Mouse (Mus musculus) embryonic facial prominence, embryonic 13.5 days (tissue): ENCODE data around the gene Sprr1b. TPM values are rescaled to one million over a fixed set of nuclear protein-coding genes. Genes with fewer than 3 reads are reported as not detected.
"Not testable (repeated sequence)": the region's sequence is repeated elsewhere in the genome, so short reads cannot be mapped to it uniquely, and the experiment has no call there.

Source experiments
- ATAC-seq: fragments of 200-750 bp; cut with Nextera tagmentation; 2 replicates; pipeline ENCODE4 v1.8.0; 2017; ENCODE audit warnings: low read depth; ENCODE audit not compliant: insufficient number of reproducible peaks, insufficient read depth, low FRiP score, low TSS enrichment
- H3K27ac ChIP-seq: fragments of 300-500 bp; sonication (generic); 2 replicates; pipeline ENCODE4 v1.5.1; 2015; ENCODE audit warnings: moderate library complexity, mild to moderate bottlenecking, inconsistent platforms
- H3K27me3 ChIP-seq: fragments of 300-500 bp; sonication (generic); 2 replicates; pipeline ENCODE4 v1.6.1; 2015; ENCODE audit warnings: mild to moderate bottlenecking, inconsistent platforms
- H3K36me3 ChIP-seq: fragments of 300-500 bp; sonication (generic); 2 replicates; pipeline ENCODE4 v1.6.1; 2015; ENCODE audit warnings: mild to moderate bottlenecking, inconsistent platforms
- H3K4me1 ChIP-seq: fragments of 300-500 bp; sonication (generic); 2 replicates; pipeline ENCODE4 v1.6.1; 2015; ENCODE audit warnings: inconsistent platforms
- H3K4me2 ChIP-seq: fragments of 300-500 bp; sonication (generic); 2 replicates; pipeline ENCODE4 v1.6.1; 2015; ENCODE audit warnings: moderate library complexity, mild to moderate bottlenecking, inconsistent platforms
- H3K4me3 ChIP-seq: fragments of 300-500 bp; sonication (generic); 2 replicates; pipeline ENCODE4 v1.5.1; 2015; ENCODE audit warnings: mild to moderate bottlenecking, inconsistent platforms
- H3K9ac ChIP-seq: fragments of 300-500 bp; sonication (generic); 2 replicates; pipeline ENCODE4 v1.6.1; 2015; ENCODE audit warnings: mild to moderate bottlenecking, inconsistent platforms
- H3K9me3 ChIP-seq: fragments of 300-500 bp; sonication (generic); 2 replicates; pipeline ENCODE4 v1.6.1; 2016; ENCODE audit warnings: inconsistent platforms
- WGBS: fragments of 180-500 bp; shearing (Covaris S2); methylation state at CpG from one replicate; pipeline ENCODE4 v1.1.7; 2015; ENCODE audit warnings: mixed read lengths; 5-methylcytosine and 5-hydroxymethylcytosine counted together
- polyA plus RNA-seq: library from polyadenylated mRNA; unstranded; fragments of >200 nt; fragmentation: Nextera tagmentation; extraction: Ambion mirVana; gene quantifications from 2 replicates; pipeline ENCODE4 v1.2.1, GENCODE M21; 2015

Gene Sprr1b
- polyA plus RNA-seq, result 1.0 TPM in 1 of 2 replicates, not detected in the other

DNA sequence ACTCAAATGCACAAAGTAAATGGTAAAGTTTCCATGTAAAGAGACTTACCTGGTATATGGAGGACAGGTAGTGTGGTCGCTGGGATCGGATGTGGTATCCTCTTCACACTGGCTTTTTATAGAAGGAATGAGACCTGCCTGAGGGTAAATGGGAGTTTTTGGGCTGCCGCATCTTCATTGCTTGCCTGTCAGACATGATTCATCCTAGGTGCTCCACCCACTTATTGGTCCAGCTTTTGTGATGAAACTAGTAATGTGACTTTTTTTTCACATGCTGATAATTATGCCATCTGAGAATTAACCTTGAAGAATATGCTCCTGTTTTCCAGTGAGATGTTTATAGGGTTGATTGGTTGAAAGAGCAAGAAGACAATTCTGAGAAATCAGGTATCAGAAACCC lies at the start of gene Sprr1b:
Gene Sprr1b, minus strand, starts transcription at position 101 of the 400 bp plus-strand sequence.
- Histone ChIP-seq H3K9ac (no peak within 1 kb of the TSS), H3K4me2 (no peak within 1 kb of the TSS), H3K27me3 (no peaks in the 10 kb centered on the region), H3K4me3 (no peak within 1 kb of the TSS), H3K9me3 (no peaks in the 10 kb centered on the region), H3K36me3 (no peaks in the 10 kb centered on the region), H3K27ac (no peak within 1 kb of the TSS), H3K4me1 (no peaks in the 10 kb centered on the region)
- WGBS, result 88% methylated on average over 3 of the region's 3 CpGs
- ATAC-seq, result no peak

DNA sequence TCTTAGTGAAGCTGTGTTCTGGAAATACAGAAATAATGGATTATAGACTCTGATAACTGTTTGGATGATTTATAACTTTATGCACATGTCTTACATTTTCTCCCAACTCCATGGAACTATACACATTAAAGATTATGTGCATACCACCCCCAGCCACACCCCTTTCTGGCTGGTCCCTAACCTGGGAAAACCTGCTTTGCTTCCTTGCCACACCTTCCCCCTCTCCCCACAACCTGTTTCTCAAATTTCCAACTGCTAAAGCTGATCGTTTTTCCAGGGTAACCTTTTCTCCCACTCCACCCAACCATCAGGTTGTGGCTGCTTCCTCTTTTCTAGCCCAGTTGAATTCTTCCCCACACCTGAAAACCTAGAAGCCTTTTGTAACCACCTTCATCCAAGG lies 47.7 kb upstream of the Sprr1b start:
- Histone ChIP-seq H3K4me3 (no peak overlapping the region), H3K27ac (no peak overlapping the region), H3K9me3 (no peaks in the 10 kb centered on the region), H3K27me3 (no peaks in the 10 kb centered on the region), H3K4me1 (no peaks in the 10 kb centered on the region), H3K36me3 (no peaks in the 10 kb centered on the region), H3K9ac (no peak overlapping the region), H3K4me2 (no peak overlapping the region)
- WGBS, result 26% methylated on average over 1 of the region's 1 CpGs
- no peak for ATAC-seq

DNA sequence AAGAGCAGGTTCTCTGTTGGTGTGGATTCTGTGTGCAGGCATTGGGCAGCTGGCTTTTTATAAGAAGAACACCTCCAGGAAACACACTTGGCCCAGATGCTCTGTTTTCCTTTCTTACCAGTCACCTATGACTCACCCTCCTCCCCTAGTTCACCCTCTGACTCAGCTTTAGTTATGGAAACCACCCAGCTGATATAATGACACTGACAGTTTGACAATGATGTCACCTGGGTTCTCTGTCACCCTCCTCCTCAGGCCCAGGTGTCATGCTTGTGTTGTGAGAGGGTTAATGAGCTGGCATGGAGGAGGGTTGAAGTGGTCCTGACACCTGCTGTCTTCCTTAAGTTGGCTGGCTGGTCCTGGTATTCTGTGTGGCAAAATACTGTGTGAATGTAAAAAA lies 47.3 kb upstream of the Sprr1b start, which contains the start of gene Sprr1a:
Gene Sprr1a, minus strand, starts transcription at position 33 of the 400 bp plus-strand sequence.
- Histone ChIP-seq H3K4me2 (no peak within 1 kb of the TSS), H3K27ac (0 out of 2 replicates have a peak within 1 kb of the TSS, but pooled peaks have one; percentile 2), H3K27me3 (no peaks in the 10 kb centered on the region), H3K4me1 (no peaks in the 10 kb centered on the region), H3K9me3 (no peaks in the 10 kb centered on the region), H3K4me3 (no peak within 1 kb of the TSS), H3K9ac (no peak within 1 kb of the TSS), H3K36me3 (no peaks in the 10 kb centered on the region)
- ATAC-seq, result no peak

DNA sequence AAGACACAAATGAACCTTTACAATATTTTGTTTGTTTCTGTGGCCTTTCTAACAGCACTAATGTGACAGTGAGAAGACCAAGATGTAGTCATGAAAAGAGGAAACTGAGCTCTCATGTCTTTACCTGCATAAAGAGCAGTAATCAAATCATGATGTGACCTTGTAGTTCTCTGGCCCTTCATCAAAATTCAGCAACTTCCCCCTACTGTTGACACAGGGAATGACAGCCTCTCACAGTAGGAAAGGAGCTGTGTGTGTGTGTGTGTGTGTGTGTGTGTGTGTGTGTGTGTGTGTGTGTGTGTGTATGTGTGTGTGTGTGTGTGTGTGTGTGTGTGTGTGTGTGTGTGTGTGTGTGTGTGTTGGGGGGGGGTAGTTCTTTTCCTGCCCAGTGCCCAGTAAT lies 42.7 kb upstream of the Sprr1b start:
- not testable (repeated sequence) for H3K27ac ChIP-seq, H3K36me3 ChIP-seq, H3K4me2 ChIP-seq, H3K9ac ChIP-seq, H3K4me3 ChIP-seq, H3K27me3 ChIP-seq, ATAC-seq, H3K9me3 ChIP-seq, H3K4me1 ChIP-seq

DNA sequence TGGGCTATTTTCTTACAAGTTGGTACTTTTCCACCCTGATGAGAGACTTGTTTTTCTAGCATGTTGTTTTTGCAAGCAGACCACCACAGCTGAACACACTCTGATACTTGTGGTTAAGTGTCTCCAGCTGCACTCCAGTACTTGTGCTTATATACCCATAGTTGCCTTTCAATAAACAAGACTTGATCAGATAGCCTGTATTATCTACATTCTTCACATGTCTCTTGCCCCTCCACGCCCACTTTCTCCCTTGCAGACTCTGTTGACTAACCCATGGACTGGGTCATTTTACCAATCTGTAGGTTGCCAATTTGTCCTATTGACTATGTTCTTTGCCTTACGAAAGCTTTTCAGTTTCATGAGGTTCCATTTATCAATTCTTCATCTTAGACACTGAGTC lies 31.5 kb upstream of the Sprr1b start:
- H3K4me3 ChIP-seq, result no peak overlapping the region
- WGBS, result 81% methylated on average over 2 of the region's 2 CpGs

DNA sequence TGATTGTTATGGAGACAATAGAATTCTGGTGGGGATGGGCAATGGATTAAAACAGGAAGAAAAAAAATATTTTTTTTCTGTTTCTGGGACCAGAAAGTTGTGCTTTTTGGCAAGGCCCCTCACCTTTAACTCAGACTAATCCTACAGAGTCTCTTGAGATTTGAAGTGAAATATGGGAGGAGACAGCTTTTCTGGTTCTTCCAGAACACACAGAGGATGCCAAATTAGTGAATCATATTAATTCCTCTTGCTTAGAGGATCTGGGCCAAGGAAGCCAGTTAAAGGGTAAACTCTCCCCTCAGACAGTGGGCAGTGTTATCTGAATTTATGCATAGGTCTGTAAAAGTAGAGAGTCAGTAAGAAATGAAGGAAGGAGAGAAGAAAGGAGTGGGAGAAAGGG lies 28.8 kb upstream of the Sprr1b start:
- Histone ChIP-seq H3K36me3 (no peaks in the 10 kb centered on the region), H3K9ac (no peak overlapping the region)

More for the DNA sequence above, 31.5 kb upstream of the Sprr1b start:
- H3K36me3 ChIP-seq, result no peaks in the 10 kb centered on the region
- no peak overlapping the region for H3K27ac ChIP-seq
- ATAC-seq, result no peak
- no peak overlapping the region for H3K4me2 ChIP-seq
- H3K4me1 ChIP-seq, result no peaks in the 10 kb centered on the region
- no peaks in the 10 kb centered on the region for H3K27me3 ChIP-seq
- H3K9me3 ChIP-seq, result no peaks in the 10 kb centered on the region
- no peak overlapping the region for H3K9ac ChIP-seq

DNA sequence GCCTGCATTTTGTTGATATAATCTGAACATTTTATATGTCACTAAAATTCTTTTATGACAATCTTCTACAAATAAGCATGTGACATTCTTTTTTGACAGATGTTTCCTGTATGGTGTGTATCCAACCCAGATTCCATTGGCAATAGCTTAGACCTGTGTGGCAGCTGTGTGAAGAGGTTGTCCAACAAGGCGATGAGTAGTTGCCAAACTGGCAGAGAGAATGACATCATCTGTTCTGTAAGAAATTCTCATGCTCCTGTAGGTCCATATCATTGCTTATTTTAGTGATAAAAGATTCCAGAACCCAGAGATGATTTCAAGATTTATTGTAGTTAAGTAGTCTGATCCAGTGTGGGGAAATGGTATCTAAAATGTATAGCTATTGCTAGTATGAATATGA lies 28.0 kb upstream of the Sprr1b start:
- 78% methylated on average over 1 of the region's 1 CpGs for WGBS
- Histone ChIP-seq H3K4me3 (no peak overlapping the region), H3K4me2 (no peak overlapping the region), H3K36me3 (no peaks in the 10 kb centered on the region), H3K9ac (no peak overlapping the region), H3K27ac (no peak overlapping the region), H3K9me3 (no peaks in the 10 kb centered on the region), H3K4me1 (no peaks in the 10 kb centered on the region), H3K27me3 (no peaks in the 10 kb centered on the region)
- ATAC-seq, result no peak

More for the DNA sequence above, 28.8 kb upstream of the Sprr1b start:
- no peak overlapping the region for H3K27ac ChIP-seq
- no peak for ATAC-seq
- H3K4me2 ChIP-seq, result no peak overlapping the region
- no peaks in the 10 kb centered on the region for H3K27me3 ChIP-seq
- no peaks in the 10 kb centered on the region for H3K9me3 ChIP-seq
- H3K4me1 ChIP-seq, result no peaks in the 10 kb centered on the region
- no peak overlapping the region for H3K4me3 ChIP-seq

DNA sequence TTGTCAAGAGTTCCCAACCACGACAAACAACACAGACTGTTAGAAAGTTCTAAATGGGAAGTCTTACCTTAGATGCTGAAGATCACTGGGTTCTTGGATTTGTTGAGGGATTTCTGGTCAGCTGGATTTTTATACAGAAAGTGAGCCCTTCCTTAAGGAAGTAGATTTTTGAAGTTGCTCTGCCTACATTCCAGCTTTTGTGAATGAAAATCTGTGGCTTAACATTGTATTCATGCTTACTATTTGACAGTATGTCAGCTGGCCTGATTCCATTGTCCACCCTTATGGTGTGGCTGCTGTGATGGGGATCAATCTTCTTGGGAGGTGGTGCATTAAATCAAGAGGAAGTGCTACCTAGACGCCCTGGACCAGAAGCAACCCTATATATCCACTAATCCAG lies 20.0 kb upstream of the Sprr1b start, which contains the start of gene Sprr3:
Gene Sprr3, minus strand, starts transcription at position 101 of the 400 bp plus-strand sequence.
- no peak within 1 kb of the TSS for H3K9ac ChIP-seq
- H3K4me2 ChIP-seq, result no peak within 1 kb of the TSS
- H3K27ac ChIP-seq, result no peak within 1 kb of the TSS
- no peaks in the 10 kb centered on the region for H3K27me3 ChIP-seq
- no peak for ATAC-seq
- H3K9me3 ChIP-seq, result no peaks in the 10 kb centered on the region
- no peak within 1 kb of the TSS for H3K4me3 ChIP-seq
- no peaks in the 10 kb centered on the region for H3K4me1 ChIP-seq
- 62% methylated on average over 2 of the region's 2 CpGs for WGBS
- no peaks in the 10 kb centered on the region for H3K36me3 ChIP-seq

DNA sequence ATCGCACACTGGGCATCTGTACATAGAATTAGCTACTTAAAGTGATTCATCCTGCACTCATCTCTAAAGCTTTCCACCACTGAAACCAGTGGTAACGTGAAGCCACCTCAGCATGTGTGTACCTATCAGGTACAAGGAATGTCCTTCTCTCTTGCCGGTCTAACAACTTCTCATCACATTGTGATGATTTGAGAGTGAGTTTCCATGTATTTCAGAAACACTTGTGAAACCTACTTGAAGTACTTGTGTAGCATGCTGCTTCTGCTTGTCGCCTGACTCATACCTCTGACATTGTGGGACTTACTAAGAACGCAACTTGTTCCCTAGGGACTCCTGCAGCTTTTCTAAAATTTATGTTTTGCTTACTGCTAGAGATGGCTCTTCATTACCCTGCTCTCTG lies 16.6 kb upstream of the Sprr1b start:
- no peaks in the 10 kb centered on the region for H3K27me3 ChIP-seq
- ATAC-seq, result no peak
- H3K4me3 ChIP-seq, result no peak overlapping the region
- H3K4me2 ChIP-seq, result no peak overlapping the region
- H3K9me3 ChIP-seq, result no peaks in the 10 kb centered on the region
- H3K27ac ChIP-seq, result no peak overlapping the region
- WGBS, result 88% methylated on average over 5 of the region's 5 CpGs
- no peaks in the 10 kb centered on the region for H3K4me1 ChIP-seq
- no peak overlapping the region for H3K9ac ChIP-seq
- H3K36me3 ChIP-seq, result no peaks in the 10 kb centered on the region

DNA sequence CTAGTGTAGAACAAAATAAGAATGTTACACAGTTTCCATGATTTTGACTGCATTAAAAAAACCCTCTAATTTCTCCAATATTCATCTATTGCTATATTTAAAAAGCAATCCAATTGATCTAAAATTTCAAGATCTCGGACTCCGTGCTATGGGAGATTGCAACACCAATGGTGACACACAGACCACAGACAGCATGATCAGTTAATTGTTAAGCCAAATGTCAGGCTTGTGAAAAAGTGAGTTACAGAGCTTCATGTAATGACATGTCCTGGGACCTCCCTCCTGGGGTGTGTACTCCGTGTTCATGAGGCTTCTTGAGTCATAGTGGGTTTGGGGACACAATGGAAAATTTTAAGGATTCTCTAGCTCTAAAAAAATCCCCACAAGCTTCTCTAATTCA lies 1.6 kb upstream of the Sprr1b start:
- Histone ChIP-seq H3K4me2 (no peak overlapping the region), H3K4me3 (no peak overlapping the region), H3K27me3 (no peaks in the 10 kb centered on the region), H3K4me1 (no peaks in the 10 kb centered on the region), H3K9ac (no peak overlapping the region), H3K36me3 (no peaks in the 10 kb centered on the region), H3K27ac (no peak overlapping the region), H3K9me3 (no peaks in the 10 kb centered on the region)
- ATAC-seq, result no peak
- WGBS, result 84% methylated on average over 3 of the region's 3 CpGs

DNA sequence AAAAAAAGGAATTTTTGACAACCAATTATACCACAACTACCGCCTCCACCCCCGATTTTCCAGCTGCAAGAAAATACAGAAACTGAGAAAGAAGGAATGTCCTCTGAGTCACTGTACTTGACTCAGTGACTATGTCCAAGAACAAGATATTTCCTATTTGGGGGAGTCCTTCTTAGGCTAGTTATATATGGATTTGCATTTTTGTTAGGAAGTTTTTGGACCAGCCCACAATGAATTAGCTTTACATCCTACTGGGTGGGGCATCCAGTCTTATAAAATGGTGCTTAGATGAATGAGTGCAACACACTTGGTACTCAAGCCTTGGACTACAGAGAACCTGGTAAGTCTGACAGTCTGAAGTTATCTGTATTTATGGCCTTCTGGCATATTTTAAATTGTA lies 6.3 kb downstream of the Sprr1b start, which contains the start of gene Sprr2k:
Gene Sprr2k, plus strand, starts transcription at position 301 of the 400 bp plus-strand sequence.
- Histone ChIP-seq H3K27me3 (no peaks in the 10 kb centered on the region), H3K9ac (no peak within 1 kb of the TSS), H3K36me3 (no peaks in the 10 kb centered on the region), H3K4me3 (no peak within 1 kb of the TSS), H3K4me2 (no peak within 1 kb of the TSS), H3K9me3 (no peaks in the 10 kb centered on the region), H3K27ac (no peak within 1 kb of the TSS), H3K4me1 (no peaks in the 10 kb centered on the region)
- 68% methylated on average over 2 of the region's 2 CpGs for WGBS
- ATAC-seq, result no peak

DNA sequence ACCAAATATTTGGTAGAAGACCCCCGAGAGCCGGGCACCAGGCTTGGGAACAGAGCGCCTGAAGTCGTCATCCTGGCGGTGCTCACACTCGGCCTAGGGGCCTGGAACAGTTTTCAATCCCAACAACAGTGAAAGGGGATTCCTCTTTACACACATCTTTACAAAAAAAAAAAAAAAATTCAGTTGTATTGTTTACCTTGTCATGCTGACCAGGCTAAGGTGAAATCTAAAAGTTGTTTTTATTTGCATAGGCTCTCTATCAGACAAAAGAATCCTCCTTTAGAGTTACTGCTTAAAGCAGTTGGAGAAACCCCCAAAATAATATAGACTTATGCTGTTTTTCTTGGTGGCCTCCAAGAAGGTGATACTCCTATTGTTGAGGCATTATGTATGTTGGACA lies 9.3 kb downstream of the Sprr1b start, which contains the start of gene Gm9774:
Gene Gm9774, minus strand, starts transcription at position 101 of the 400 bp plus-strand sequence.
- H3K4me3 ChIP-seq, result no peak within 1 kb of the TSS
- no peak within 1 kb of the TSS for H3K9ac ChIP-seq
- WGBS, result 86% methylated on average over 6 of the region's 6 CpGs
- no peaks in the 10 kb centered on the region for H3K4me1 ChIP-seq
- no peak within 1 kb of the TSS for H3K27ac ChIP-seq
- H3K27me3 ChIP-seq, result no peaks in the 10 kb centered on the region
- no peaks in the 10 kb centered on the region for H3K9me3 ChIP-seq
- no peak for ATAC-seq
- no peak within 1 kb of the TSS for H3K4me2 ChIP-seq
- H3K36me3 ChIP-seq, result no peaks in the 10 kb centered on the region

DNA sequence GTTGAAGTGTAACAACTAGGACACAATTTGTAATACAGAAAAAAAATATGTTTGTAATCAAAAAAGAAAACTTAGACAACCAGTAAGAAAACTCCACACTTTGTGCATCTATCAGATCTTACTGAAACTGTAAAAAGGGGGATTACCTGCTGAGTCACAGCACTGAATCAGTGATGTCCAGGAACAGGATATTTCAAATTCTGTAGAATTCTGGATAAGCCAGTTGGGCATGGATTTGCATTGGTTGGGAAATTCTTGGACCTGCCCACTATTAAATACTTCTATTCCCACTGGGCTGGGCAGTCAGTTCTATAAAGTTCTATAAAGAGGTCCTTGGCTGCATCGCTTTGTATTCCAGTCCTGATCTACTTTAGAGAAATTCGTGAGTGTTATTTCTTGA lies 20.8 kb downstream of the Sprr1b start, which contains the start of gene Sprr2j-ps:
Gene Sprr2j-ps, plus strand, starts transcription at position 301 of the 400 bp plus-strand sequence.
- no peaks in the 10 kb centered on the region for H3K4me1 ChIP-seq
- no peak within 1 kb of the TSS for H3K27ac ChIP-seq
- H3K9ac ChIP-seq, result no peak within 1 kb of the TSS
- no peaks in the 10 kb centered on the region for H3K27me3 ChIP-seq
- no peak within 1 kb of the TSS for H3K4me2 ChIP-seq
- 95% methylated on average over 2 of the region's 2 CpGs for WGBS
- no peaks in the 10 kb centered on the region for H3K36me3 ChIP-seq
- no peaks in the 10 kb centered on the region for H3K9me3 ChIP-seq
- H3K4me3 ChIP-seq, result no peak within 1 kb of the TSS
- no peak for ATAC-seq
